Mouse (Mus musculus) forelimb bud, embryonic 11.5 days (tissue): ENCODE measurements around the gene Smarcb1.
"Not testable (repeated sequence)": the region's sequence is repeated elsewhere in the genome, so short reads cannot be mapped to it uniquely, and the experiment has no call there.

Source experiments
- DNase-seq: peaks from one replicate; pipeline ENCODE4 v3.0.0-alpha.2; 2012; ENCODE audit warnings: low read depth, low spot score

Gene Smarcb1

DNA sequence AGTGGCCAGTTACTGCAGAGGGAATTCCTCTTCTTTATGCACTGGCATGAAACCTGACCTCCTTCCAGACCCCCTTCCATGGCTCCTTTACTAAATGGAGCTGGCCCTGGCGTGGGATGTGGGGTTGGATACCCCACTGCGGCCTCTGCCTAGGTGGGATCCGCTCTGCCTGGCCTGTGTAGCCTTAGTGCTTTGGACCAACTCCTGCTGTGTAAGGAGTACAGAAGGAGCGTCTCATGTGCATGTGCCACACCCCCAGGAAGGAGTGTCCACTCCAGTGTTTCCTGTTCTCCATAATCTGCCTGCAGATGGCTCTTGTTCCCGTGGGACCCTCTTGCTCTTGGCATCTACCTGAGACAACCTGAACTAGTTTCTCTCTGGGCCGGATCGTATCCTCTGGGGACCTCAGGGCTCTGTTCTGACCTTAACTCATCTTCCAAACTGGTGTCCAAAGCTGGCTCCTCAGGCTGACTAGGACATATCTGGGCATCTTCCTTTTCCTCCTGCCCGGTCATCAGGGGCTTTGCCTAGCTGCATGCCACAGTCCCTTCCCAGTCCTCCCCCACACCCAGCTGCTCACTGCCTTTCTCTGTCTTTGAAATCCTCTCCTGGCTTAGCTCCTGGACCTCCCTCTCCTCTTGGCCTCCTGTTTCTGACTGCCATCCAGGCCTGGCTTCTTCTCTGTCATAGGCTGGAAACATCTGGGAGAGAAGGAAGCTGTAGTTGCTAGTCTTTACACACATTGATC is 31.8 kb downstream of the Smarcb1 start:
- DNase-seq, result no peak

- DNase-seq, result not testable (repeated sequence)
These were observed 33.9 kb downstream of the Smarcb1 start for GRCm38 (mm10) chr10:75887504-75887903.

DNA sequence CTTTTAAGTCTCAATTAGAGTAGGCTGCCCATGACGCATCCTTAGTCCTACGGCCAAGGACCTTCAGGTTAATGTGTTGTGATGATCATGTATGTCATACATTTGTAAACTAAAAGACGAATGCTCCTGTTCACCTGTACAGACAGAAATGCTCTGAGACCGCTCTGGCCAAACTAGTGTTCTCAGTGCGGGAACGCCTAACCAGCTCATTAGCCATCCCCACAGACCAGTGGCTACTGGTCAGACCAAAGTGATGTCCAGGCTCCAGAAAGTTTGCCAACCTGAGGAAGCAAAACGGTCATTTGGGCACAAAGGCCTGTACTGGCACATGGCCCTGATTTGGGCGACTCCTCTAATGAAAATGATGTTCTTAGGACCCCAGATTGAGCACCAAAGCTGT is 36.7 kb downstream of the Smarcb1 start:
- no peak for DNase-seq

DNA sequence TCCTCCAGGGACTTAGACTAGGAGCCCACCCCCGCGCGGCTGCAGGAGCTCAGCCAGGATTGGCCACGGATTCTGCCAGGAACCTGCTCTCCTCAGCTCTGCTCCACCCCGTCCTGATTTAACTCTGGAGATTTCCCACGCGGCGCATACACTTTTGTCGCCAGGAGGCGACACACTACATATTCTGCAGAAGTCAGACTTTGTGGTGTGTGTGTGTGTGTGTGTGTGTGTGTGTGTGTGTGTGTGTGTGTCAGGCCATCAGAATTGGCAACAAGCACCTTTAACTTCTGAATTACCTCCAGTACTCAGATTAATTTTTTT is 38.2 kb downstream of the Smarcb1 start:
- DNase-seq, result peak; percentile 80

DNA sequence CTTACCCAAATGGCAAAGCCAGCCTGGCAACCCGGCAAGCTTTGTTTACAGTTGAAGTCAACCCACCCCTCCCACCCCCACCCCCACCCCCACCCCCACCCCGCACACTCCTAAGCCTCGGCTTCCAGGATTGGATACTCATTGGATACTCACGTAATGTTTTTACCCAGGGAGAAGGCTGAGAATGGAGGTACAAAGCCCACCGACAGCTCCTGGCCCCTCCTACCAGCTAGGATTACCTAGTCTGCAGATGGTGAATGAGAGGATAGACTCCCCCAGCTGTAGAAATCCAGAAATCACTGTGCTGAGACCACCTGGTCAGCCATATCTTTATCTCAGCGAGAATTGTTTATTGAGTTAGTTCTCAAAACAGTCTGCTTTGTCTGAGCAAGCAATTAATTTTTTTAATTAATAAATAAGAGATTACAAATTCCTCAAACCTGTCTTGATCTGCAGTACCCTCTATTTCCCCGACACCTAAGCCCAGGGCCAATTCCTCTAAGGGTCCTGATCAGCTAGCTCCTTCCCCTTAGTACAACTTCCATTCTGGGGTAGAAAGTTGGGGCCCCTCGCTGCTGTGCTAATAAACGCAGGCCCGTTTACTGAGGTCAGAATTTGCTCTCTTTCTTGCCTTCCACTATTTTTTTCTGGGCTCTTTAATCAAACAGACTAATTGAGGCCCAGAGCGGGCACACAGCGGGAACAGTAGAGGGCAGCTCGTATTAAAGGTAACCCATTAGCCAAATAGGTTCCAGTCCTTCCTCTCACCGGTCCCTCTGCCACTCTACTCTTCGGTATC is 38.8 kb downstream of the Smarcb1 start:
- peak; percentile 40 for DNase-seq

GRCm38 (mm10) chr10:75881578-75882432 is 39.6 kb downstream of the Smarcb1 start:
- no peak for DNase-seq

DNA sequence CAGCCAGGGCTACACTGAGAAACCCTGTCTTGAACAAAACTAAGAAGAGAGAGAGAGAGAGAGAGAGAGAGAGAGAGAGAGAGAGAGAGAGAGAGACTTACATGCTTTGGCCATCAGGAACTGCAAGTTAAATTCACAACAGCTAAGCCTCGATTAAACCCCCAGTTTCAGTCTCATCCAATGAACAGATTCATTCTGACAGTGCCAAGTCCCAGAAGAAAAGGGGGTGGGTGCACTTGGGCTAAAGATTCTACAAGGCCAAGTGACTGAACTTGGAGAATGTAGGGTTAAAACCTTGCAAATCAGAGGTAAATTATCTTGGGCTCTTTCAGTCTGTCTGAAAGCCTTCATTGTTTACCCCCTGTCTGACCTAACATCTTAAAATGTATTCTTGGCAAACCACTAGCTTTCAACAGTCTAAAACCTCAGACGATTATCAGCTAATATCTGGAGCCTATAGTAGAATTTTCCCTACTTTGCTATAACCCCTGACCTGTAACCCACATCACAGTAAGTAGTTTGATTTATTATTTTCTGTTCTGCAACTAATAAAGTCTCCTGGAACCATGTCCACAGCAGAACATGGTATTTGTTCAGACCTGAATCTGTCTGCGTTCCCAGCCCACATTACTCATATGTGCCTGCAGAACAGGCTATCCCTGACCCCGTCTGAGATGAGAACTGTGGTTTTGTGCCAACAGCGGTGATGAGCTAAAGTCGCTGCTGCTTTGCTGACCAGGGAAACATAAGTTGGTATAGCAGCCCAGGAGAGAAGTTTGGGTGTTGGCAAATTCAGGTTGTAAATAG is 40.4 kb downstream of the Smarcb1 start:
- DNase-seq, result peak; percentile 56

GRCm38 (mm10) chr10:75880351-75880750 is 41.1 kb downstream of the Smarcb1 start:
- DNase-seq, result no peak

DNA sequence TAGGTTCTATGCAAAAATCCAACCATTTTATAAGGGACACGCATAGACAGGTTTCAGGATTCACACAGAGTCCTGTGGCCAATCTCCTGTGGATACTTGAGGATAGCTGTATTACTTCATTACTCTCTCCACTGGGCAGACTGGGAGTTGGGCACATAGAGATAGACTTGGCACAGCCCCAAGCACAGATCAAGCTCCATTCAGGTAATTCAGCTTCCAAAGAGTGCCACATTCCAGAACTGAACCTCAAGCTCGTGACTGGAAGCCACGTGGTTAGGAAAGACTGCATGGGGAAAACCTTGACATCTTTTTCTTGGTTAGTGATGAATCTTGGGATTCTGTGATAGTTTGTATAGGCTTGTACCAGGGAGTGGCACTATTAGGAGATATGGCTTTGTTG is 42.6 kb downstream of the Smarcb1 start:
- no peak for DNase-seq

GRCm38 (mm10) chr10:75873543-75874170 is 47.8 kb downstream of the Smarcb1 start:
- DNase-seq, result no peak

GRCm38 (mm10) chr10:75872915-75873542 is 48.4 kb downstream of the Smarcb1 start:
- peak; percentile 84 for DNase-seq

DNA sequence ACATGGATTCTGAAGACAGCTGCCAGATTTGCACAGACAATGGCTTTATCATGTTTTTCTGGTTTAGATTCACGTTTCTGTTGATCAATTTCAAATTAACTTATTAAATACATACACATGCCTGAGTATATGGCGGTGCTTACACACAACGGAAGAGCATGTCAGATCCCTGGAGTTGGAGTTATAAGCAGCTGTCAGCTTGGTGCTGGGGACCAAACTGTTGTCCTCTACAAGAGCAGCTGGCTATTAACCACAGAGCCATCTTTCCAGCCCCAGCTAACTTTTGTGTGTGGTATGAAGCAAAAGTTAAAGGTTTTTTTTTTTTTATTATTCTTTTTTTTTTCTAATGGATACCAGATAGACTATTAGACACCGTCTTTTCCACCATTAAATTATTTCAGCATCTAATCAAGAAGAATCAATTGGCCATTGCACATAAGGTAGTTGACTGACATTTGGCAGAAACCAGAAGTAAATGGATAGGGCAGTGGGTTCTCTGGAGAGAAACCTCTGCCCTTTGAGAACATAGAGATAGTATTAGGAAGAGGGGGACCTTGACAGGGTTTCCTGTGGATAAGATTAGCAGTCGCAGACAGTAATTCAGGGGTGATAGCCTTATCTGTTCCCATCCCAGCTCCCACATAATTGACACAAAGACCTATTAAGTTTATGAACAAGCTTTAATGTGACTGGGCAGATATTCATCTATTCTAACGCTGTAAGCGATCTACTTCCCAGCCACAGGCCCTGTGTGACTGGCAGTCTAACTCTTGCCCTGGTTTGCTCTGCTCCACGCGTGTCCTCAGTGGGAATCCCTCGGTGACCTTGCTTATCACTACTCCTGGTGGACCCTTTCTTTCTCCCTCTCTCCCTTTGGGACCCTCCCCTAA is 49.1 kb downstream of the Smarcb1 start:
- no peak for DNase-seq

- DNase-seq, result no peak
These were observed 59.8 kb downstream of the Smarcb1 start for GRCm38 (mm10) chr10:75861587-75861986.

GRCm38 (mm10) chr10:75860746-75861145 is 60.7 kb downstream of the Smarcb1 start:
- no peak for DNase-seq

- DNase-seq, result peak; percentile 95
These were observed 61.5 kb downstream of the Smarcb1 start, which contains the start of gene Mif for GRCm38 (mm10) chr10:75859786-75860470. Gene Mif, minus strand, starts transcription at chr10:75860240.

DNA sequence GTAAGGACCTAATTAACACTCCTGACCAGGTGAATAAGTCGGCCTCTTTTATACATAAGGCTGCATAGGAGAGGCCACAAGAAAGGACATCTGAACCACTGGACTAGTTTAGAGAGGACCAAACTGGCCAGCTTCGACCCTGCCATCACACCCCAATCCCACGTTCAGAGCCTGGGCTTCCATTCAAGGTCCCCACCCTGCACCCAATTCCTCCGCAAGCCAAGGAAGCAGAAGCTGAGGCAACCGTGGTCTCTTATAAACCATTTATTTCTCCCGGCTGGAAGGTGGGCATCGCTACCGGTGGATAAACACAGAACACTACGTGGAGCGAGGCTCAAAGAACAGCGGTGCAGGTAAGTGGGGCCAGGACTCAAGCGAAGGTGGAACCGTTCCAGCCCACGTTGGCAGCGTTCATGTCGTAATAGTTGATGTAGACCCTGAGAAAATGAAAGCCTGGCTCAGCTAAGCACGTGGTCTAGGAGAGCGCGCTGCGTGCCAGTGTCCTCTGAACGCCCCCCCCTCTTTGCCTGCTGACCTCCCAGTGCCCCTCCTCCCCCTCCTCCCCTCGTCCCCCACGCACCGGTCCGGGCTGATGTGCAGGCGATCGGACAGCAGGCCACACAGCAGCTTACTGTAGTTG is 62.2 kb downstream of the Smarcb1 start:
- DNase-seq, result peak; percentile 63

DNA sequence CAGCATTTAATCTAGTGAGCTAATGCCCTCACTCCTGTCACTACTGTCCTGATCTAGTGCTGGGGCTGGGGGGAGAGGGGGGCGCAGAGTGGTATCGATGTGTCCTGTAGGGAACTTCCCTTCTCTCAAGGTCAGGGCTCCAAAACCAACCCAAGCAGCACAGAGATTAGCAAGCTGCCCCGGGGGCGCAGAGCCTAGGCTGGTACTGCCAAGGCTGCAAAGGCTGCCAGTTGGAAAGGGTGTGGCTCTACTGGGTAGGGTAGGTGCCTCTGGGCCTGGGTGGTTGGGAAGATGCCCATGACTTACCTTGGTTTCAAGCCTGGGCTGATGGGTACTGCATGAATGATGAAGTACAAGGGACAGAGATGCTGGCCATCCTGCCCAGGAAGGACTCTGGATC is 63.8 kb downstream of the Smarcb1 start:
- no peak for DNase-seq

- no peak for DNase-seq
These were observed 64.4 kb downstream of the Smarcb1 start for GRCm38 (mm10) chr10:75856976-75857375.
